Mouse (Mus musculus): ENCODE measurements around the gene Hoxa11. TPM values are rescaled to one million over a fixed set of nuclear protein-coding genes. Genes with fewer than 3 reads are reported as not detected.

The Hoxa11 gene
- polyA plus RNA-seq, 1 experiment from 2014 or later: not detected

GRCm38 (mm10) chr6:52267221-52267620 is 21.6 kb upstream of the Hoxa11 start:
- Histone ChIP-seq H3K27ac (ENCODE audit: low read length) (no peak overlapping the region), H3K36me3 (ENCODE audit: control insufficient read depth, insufficient read depth) (no peaks in the 10 kb centered on the region), H3K4me3 (ENCODE audit: low read depth, low read length) (no peak overlapping the region), H3K4me1 (ENCODE audit: control insufficient read depth, low read depth, low read length) (no peaks in the 10 kb centered on the region), H3K4me2 (ENCODE audit: low read depth, low read length) (no peak overlapping the region), H3K9ac (ENCODE audit: low read depth, low read length) (no peak overlapping the region), H3K9me3 (replicated peaks; ENCODE audit: control insufficient read depth, low read length) (no peaks in the 10 kb centered on the region), H3K27me3 (ENCODE audit: control insufficient read depth, insufficient read depth, low read depth, low read length) (peaks cover 95% of the 10 kb centered on the region)
- 19% methylated on average over 5 of the region's 5 CpGs for WGBS (ENCODE audit: insufficient replicate concordance)
- no peak for ATAC-seq (ENCODE audit: low read depth)

GRCm38 (mm10) chr6:52266666-52266985 is 21.0 kb upstream of the Hoxa11 start:
- H3K36me3 ChIP-seq (ENCODE audit: control insufficient read depth, insufficient read depth): no peaks in the 10 kb centered on the region
- no peaks in the 10 kb centered on the region for H3K9me3 ChIP-seq (replicated peaks; ENCODE audit: control insufficient read depth, low read length)
- H3K4me1 ChIP-seq (ENCODE audit: control insufficient read depth, low read depth, low read length): no peaks in the 10 kb centered on the region
- peaks cover 97% of the 10 kb centered on the region for H3K27me3 ChIP-seq (ENCODE audit: control insufficient read depth, insufficient read depth, low read depth, low read length)
- WGBS (ENCODE audit: insufficient replicate concordance): 5% methylated on average over 9 of the region's 9 CpGs
- H3K27ac ChIP-seq (ENCODE audit: low read length): no peak overlapping the region
- H3K4me3 ChIP-seq (ENCODE audit: low read depth, low read length): no peak overlapping the region
- no peak overlapping the region for H3K9ac ChIP-seq (ENCODE audit: low read depth, low read length)
- no peak overlapping the region for H3K4me2 ChIP-seq (ENCODE audit: low read depth, low read length)
- no peak for ATAC-seq (ENCODE audit: low read depth)

GRCm38 (mm10) chr6:52265913-52266665 is 20.5 kb upstream of the Hoxa11 start:
- no peak overlapping the region for H3K4me3 ChIP-seq (ENCODE audit: low read depth, low read length)
- 2% methylated on average over 19 of the region's 19 CpGs for WGBS (ENCODE audit: insufficient replicate concordance)
- no peak overlapping the region for H3K9ac ChIP-seq (ENCODE audit: low read depth, low read length)
- peaks cover 97% of the 10 kb centered on the region for H3K27me3 ChIP-seq (ENCODE audit: control insufficient read depth, insufficient read depth, low read depth, low read length)
- no peaks in the 10 kb centered on the region for H3K9me3 ChIP-seq (replicated peaks; ENCODE audit: control insufficient read depth, low read length)
- H3K36me3 ChIP-seq (ENCODE audit: control insufficient read depth, insufficient read depth): no peaks in the 10 kb centered on the region
- H3K4me1 ChIP-seq (ENCODE audit: control insufficient read depth, low read depth, low read length): no peaks in the 10 kb centered on the region
- H3K27ac ChIP-seq (ENCODE audit: low read length): no peak overlapping the region
- H3K4me2 ChIP-seq (ENCODE audit: low read depth, low read length): no peak overlapping the region
- no peak for ATAC-seq (ENCODE audit: low read depth)

DNA sequence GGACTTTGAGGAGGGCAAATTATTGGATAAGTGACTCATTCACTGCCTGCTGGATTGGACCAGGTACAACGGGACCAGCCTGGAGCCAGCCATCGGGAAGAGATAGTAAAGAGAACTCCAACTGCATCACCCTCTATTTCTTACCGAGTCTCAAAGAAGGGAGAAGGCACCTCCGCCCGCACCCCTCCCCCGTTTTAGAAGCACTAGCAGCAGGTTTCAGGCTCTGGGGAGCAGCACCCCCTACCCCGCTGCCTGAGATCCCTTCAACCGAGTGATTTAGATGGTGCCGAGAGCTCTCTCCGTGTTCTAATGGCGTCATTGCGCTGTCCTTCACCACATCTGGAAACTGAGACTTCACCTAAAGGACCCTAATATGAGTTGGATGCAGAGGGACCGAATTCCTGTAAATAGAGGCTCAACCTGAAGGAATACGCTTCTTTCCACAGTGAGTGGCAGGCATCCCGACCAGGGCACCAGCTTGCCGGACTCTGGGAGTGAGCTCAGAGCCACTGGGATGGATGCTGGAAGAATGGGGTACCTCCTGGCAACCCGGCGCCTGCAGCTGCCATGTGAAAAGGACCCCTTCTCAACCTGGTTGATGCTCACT is 19.8 kb upstream of the Hoxa11 start:
- no peak overlapping the region for H3K4me3 ChIP-seq (ENCODE audit: low read depth, low read length)
- H3K9ac ChIP-seq (ENCODE audit: low read depth, low read length): no peak overlapping the region
- WGBS (ENCODE audit: insufficient replicate concordance): under 1% methylated on average over 18 of the region's 18 CpGs
- peaks cover 97% of the 10 kb centered on the region for H3K27me3 ChIP-seq (ENCODE audit: control insufficient read depth, insufficient read depth, low read depth, low read length)
- no peaks in the 10 kb centered on the region for H3K9me3 ChIP-seq (replicated peaks; ENCODE audit: control insufficient read depth, low read length)
- H3K36me3 ChIP-seq (ENCODE audit: control insufficient read depth, insufficient read depth): no peaks in the 10 kb centered on the region
- ATAC-seq (ENCODE audit: low read depth): no peak
- H3K27ac ChIP-seq (ENCODE audit: low read length): no peak overlapping the region
- no peak overlapping the region for H3K4me2 ChIP-seq (ENCODE audit: low read depth, low read length)
- H3K4me1 ChIP-seq (ENCODE audit: control insufficient read depth, low read depth, low read length): no peaks in the 10 kb centered on the region; the same call in 1 of the 2 replicates

DNA sequence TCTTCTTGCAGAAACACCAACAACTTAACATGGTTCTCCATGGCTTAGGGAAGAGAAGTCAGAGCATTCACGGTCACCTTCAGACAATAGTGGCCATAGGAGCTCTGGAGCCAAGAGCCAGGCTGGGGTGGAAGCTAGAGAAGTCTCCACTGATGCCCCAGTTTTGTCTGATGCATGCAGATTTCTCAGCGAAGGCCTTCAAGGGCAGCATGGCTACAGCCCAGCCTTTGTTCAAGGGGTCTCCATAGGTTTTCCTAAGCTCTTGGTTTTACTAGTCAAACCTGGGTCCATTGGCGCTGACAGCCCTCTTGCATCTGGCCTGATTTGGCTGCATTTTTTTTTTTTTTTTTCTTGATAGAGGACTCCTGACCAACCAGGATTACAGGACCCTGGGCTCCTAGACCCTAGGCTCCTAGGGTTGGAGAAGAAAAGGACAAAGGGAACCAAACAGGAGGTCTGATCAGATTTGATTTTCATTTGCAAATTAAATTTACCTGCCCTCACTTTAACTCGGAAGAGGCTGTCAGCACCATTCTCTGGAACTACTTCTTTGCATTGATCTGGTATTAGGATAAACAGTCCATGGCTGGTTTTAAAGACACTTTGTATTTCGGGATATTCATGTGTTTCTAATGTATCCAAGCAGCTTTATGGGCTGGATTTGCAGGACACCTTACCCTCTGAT is 18.6 kb upstream of the Hoxa11 start:
- Histone ChIP-seq H3K36me3 (ENCODE audit: control insufficient read depth, insufficient read depth) (no peaks in the 10 kb centered on the region), H3K4me1 (ENCODE audit: control insufficient read depth, low read depth, low read length) (peaks cover 3% of the 10 kb centered on the region; the same call in 1 of the 2 replicates), H3K4me2 (ENCODE audit: low read depth, low read length) (no peak overlapping the region), H3K9me3 (replicated peaks; ENCODE audit: control insufficient read depth, low read length) (no peaks in the 10 kb centered on the region), H3K27ac (ENCODE audit: low read length) (no peak overlapping the region), H3K9ac (ENCODE audit: low read depth, low read length) (no peak overlapping the region), H3K4me3 (ENCODE audit: low read depth, low read length) (no peak overlapping the region), H3K27me3 (ENCODE audit: control insufficient read depth, insufficient read depth, low read depth, low read length) (peaks cover 97% of the 10 kb centered on the region)
- no peak for ATAC-seq (ENCODE audit: low read depth)
- WGBS (ENCODE audit: insufficient replicate concordance): 2% methylated on average over 5 of the region's 5 CpGs

- Histone ChIP-seq H3K4me3 (ENCODE audit: low read depth, low read length) (no peak overlapping the region), H3K4me1 (ENCODE audit: control insufficient read depth, low read depth, low read length) (peaks cover 3% of the 10 kb centered on the region; the same call in 1 of the 2 replicates), H3K27me3 (ENCODE audit: control insufficient read depth, insufficient read depth, low read depth, low read length) (peaks cover 97% of the 10 kb centered on the region), H3K36me3 (ENCODE audit: control insufficient read depth, insufficient read depth) (no peaks in the 10 kb centered on the region), H3K9me3 (replicated peaks; ENCODE audit: control insufficient read depth, low read length) (no peaks in the 10 kb centered on the region), H3K9ac (ENCODE audit: low read depth, low read length) (no peak overlapping the region), H3K27ac (ENCODE audit: low read length) (no peak overlapping the region), H3K4me2 (ENCODE audit: low read depth, low read length) (no peak overlapping the region)
- no peak for ATAC-seq (ENCODE audit: low read depth)
- 2% methylated on average over 6 of the region's 6 CpGs for WGBS (ENCODE audit: insufficient replicate concordance)
Measured at GRCm38 (mm10) chr6:52263321-52263585, 17.6 kb upstream of the Hoxa11 start.

GRCm38 (mm10) chr6:52262463-52263320 is 17.1 kb upstream of the Hoxa11 start:
- 2% methylated on average over 24 of the region's 24 CpGs for WGBS (ENCODE audit: insufficient replicate concordance)
- H3K4me2 ChIP-seq (ENCODE audit: low read depth, low read length): no peak overlapping the region
- H3K4me1 ChIP-seq (ENCODE audit: control insufficient read depth, low read depth, low read length): peaks cover 3% of the 10 kb centered on the region; the same call in 1 of the 2 replicates
- H3K36me3 ChIP-seq (ENCODE audit: control insufficient read depth, insufficient read depth): no peaks in the 10 kb centered on the region
- H3K9ac ChIP-seq (ENCODE audit: low read depth, low read length): no peak overlapping the region
- H3K27ac ChIP-seq (ENCODE audit: low read length): no peak overlapping the region
- H3K9me3 ChIP-seq (replicated peaks; ENCODE audit: control insufficient read depth, low read length): no peaks in the 10 kb centered on the region
- no peak overlapping the region for H3K4me3 ChIP-seq (ENCODE audit: low read depth, low read length)
- peaks cover 95% of the 10 kb centered on the region for H3K27me3 ChIP-seq (ENCODE audit: control insufficient read depth, insufficient read depth, low read depth, low read length)
- no peak for ATAC-seq (ENCODE audit: low read depth)

DNA sequence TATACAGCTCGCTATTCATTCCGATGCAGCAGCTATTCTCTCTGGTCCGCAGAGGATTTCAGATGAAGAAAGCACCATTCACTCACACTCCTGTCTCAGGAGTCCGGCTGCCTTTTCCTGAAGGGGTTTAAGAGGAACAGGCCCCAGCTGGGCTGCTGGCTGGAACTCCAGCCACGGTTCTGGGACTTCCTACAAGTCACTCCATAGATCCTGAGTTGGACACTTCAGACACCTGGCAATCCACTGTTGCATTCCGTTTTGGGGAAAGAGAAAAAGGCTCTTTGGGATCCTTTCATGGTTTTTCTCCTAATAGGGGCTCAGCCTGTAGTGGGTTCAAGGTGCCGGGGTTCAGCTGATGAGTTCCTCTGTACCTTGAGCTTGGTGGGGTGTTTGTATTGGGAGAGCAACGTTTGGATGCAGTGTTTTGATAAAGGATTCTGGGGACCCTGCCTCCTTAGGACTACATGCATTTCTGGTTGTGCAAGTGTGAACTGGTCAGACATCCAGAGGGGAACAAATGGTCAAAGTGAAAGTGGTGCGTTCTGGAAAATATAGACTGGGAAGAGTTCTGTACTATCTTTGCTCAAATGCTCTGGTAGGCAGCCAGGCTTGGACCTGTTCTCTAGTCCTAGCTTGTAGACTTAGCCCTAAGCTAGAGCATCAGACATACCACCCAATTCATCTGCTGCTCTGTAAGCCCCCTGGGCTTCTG is 16.3 kb upstream of the Hoxa11 start:
- Histone ChIP-seq H3K4me2 (ENCODE audit: low read depth, low read length) (no peak overlapping the region), H3K27ac (ENCODE audit: low read length) (no peak overlapping the region), H3K4me3 (ENCODE audit: low read depth, low read length) (no peak overlapping the region), H3K4me1 (ENCODE audit: control insufficient read depth, low read depth, low read length) (peaks cover 3% of the 10 kb centered on the region; the same call in 1 of the 2 replicates), H3K36me3 (ENCODE audit: control insufficient read depth, insufficient read depth) (no peaks in the 10 kb centered on the region), H3K27me3 (ENCODE audit: control insufficient read depth, insufficient read depth, low read depth, low read length) (peaks cover 97% of the 10 kb centered on the region), H3K9ac (ENCODE audit: low read depth, low read length) (no peak overlapping the region), H3K9me3 (replicated peaks; ENCODE audit: control insufficient read depth, low read length) (no peaks in the 10 kb centered on the region)
- WGBS (ENCODE audit: insufficient replicate concordance): 7% methylated on average over 9 of the region's 9 CpGs
- ATAC-seq (ENCODE audit: low read depth): no peak

Measured in liver, embryonic 16.5 days (tissue).